Mouse (Mus musculus) neural tube, embryonic 15.5 days (tissue): ENCODE measurements at regions not wholly inside any gene's neighbourhood (a gene's known extent, or its start where the extent isn't known, plus 50 kb on each side); places are given as distances from the start of the nearest gene placed in this dataset.

Experiments used
- ATAC-seq: fragments of 200-750 bp; cut with Nextera tagmentation; 2 replicates; pipeline ENCODE4 v1.8.0; 2017; ENCODE audit warnings: mild to moderate bottlenecking, moderate TSS enrichment, moderate library complexity; ENCODE audit not compliant: low FRiP score
- H3K27ac ChIP-seq: fragments of 300-500 bp; sonication (generic); replicated peaks from 2 replicates; pipeline ENCODE4 v1.5.1; 2015; ENCODE audit warnings: mild to moderate bottlenecking, inconsistent platforms
- H3K27me3 ChIP-seq: fragments of 300-500 bp; sonication (generic); replicated peaks from 2 replicates; pipeline ENCODE4 v1.6.1; 2015; ENCODE audit warnings: inconsistent platforms
- H3K36me3 ChIP-seq: fragments of 300-500 bp; sonication (generic); 2 replicates; pipeline ENCODE4 v1.6.1; 2015; ENCODE audit warnings: inconsistent platforms
- H3K4me1 ChIP-seq: fragments of 300-500 bp; sonication (generic); 2 replicates; pipeline ENCODE4 v1.6.1; 2015; ENCODE audit warnings: inconsistent platforms
- H3K4me2 ChIP-seq: fragments of 300-500 bp; sonication (generic); 2 replicates; pipeline ENCODE4 v1.6.1; 2015; ENCODE audit warnings: inconsistent platforms, mild to moderate bottlenecking, moderate library complexity
- H3K4me3 ChIP-seq: fragments of 300-500 bp; sonication (generic); replicated peaks from 2 replicates; pipeline ENCODE4 v1.5.1; 2015; ENCODE audit warnings: mild to moderate bottlenecking, inconsistent platforms
- H3K9ac ChIP-seq: fragments of 300-500 bp; sonication (generic); replicated peaks from 2 replicates; pipeline ENCODE4 v1.6.1; 2015; ENCODE audit warnings: mild to moderate bottlenecking, inconsistent platforms
- H3K9me3 ChIP-seq: fragments of 300-500 bp; sonication (generic); replicated peaks from 2 replicates; pipeline ENCODE4 v1.6.1; 2016; ENCODE audit warnings: inconsistent platforms
- WGBS: fragments of 180-500 bp; shearing (Covaris S2); methylation state at CpG from one replicate; pipeline ENCODE4 v1.1.7; 2015; ENCODE audit warnings: mixed read lengths; 5-methylcytosine and 5-hydroxymethylcytosine counted together

GRCm38 (mm10) chr3:22331240-22331639, 254.8 kb downstream of the Tbl1xr1 start:
- 74% methylated on average over 1 of the region's 1 CpGs for WGBS
- ATAC-seq: no peak
- no peak overlapping the region for H3K4me2 ChIP-seq
- no peak overlapping the region for H3K4me3 ChIP-seq
- H3K9ac ChIP-seq: no peak overlapping the region
- H3K9me3 ChIP-seq: no peaks in the 10 kb centered on the region
- no peaks in the 10 kb centered on the region for H3K36me3 ChIP-seq
- no peak overlapping the region for H3K27ac ChIP-seq
- no peaks in the 10 kb centered on the region for H3K27me3 ChIP-seq
- no peaks in the 10 kb centered on the region for H3K4me1 ChIP-seq
